Mouse (Mus musculus): ENCODE results near the gene Slc2a9. TPM values are rescaled to one million over a fixed set of nuclear protein-coding genes. Genes with fewer than 3 reads are reported as not detected.

Gene Slc2a9
- total RNA-seq (2021): 1 to 10 TPM in 1 of 2 experiments, under 1 TPM in 1; 0.70 to 1.1 TPM
- long read RNA-seq, experiment 1: 0 reads
- long read RNA-seq, experiment 2, partial matches to known transcripts: 0 of 1 reads
- long read RNA-seq, experiment 2, other reads (novel, unspliced or antisense): 1 of 1 reads

GRCm38 (mm10) chr5:38502992-38503391 is at the start of gene Slc2a9:
Slc2a9 (minus strand) TSS chr5:38503143.
- no peak for DNase-seq (ENCODE audit: low spot score in 2 of 2)

GRCm38 (mm10) chr5:38552615-38553014 is 49.7 kb upstream of the Slc2a9 start:
- no peak for DNase-seq (ENCODE audit: low spot score in 2 of 2)

- no peak for DNase-seq (ENCODE audit: low spot score in 2 of 2)
These were observed 47.4 kb upstream of the Slc2a9 start for GRCm38 (mm10) chr5:38550221-38550768.

- DNase-seq (ENCODE audit: low spot score in 2 of 2): no peak
These were observed 46.5 kb upstream of the Slc2a9 start for GRCm38 (mm10) chr5:38549461-38549909.

- DNase-seq (ENCODE audit: low spot score in 2 of 2): peak; percentile 82 to 85
These were observed 44.4 kb upstream of the Slc2a9 start for GRCm38 (mm10) chr5:38547375-38547774.

GRCm38 (mm10) chr5:38544423-38545415 is 41.8 kb upstream of the Slc2a9 start:
- no peak for DNase-seq (ENCODE audit: low spot score in 2 of 2)

GRCm38 (mm10) chr5:38543496-38544217 is 40.7 kb upstream of the Slc2a9 start:
- DNase-seq (ENCODE audit: low spot score in 2 of 2): no peak

GRCm38 (mm10) chr5:38541728-38542127 is 38.8 kb upstream of the Slc2a9 start:
- no peak for DNase-seq (ENCODE audit: low spot score in 2 of 2)

GRCm38 (mm10) chr5:38540898-38541297 is 38.0 kb upstream of the Slc2a9 start:
- no peak for DNase-seq (ENCODE audit: low spot score in 2 of 2)

- DNase-seq (ENCODE audit: low spot score in 2 of 2): no peak
These were observed 35.6 kb upstream of the Slc2a9 start for GRCm38 (mm10) chr5:38538508-38538907.

GRCm38 (mm10) chr5:38537845-38538244 is 34.9 kb upstream of the Slc2a9 start:
- no peak for DNase-seq (ENCODE audit: low spot score in 2 of 2)

GRCm38 (mm10) chr5:38536822-38537221 is 33.9 kb upstream of the Slc2a9 start:
- DNase-seq (ENCODE audit: low spot score in 2 of 2): no peak

- DNase-seq (ENCODE audit: low spot score in 2 of 2): peak; percentile 33 to 40
These were observed 29.1 kb upstream of the Slc2a9 start for GRCm38 (mm10) chr5:38532084-38532483.

- DNase-seq (ENCODE audit: low spot score in 2 of 2): no peak
These were observed 26.9 kb upstream of the Slc2a9 start for GRCm38 (mm10) chr5:38529724-38530428.

- DNase-seq (ENCODE audit: low spot score in 2 of 2): no peak
These were observed 20.0 kb upstream of the Slc2a9 start for GRCm38 (mm10) chr5:38522977-38523376.

GRCm38 (mm10) chr5:38520838-38521237 is 17.9 kb upstream of the Slc2a9 start:
- no peak for DNase-seq (ENCODE audit: low spot score in 2 of 2)

- peak; percentile 33 to 39 for DNase-seq (ENCODE audit: low spot score in 2 of 2)
These were observed 13.3 kb upstream of the Slc2a9 start for GRCm38 (mm10) chr5:38516267-38516666.

- no peak for DNase-seq (ENCODE audit: low spot score in 2 of 2)
These were observed 10.0 kb upstream of the Slc2a9 start for GRCm38 (mm10) chr5:38512991-38513390.

- no peak for DNase-seq (ENCODE audit: low spot score in 2 of 2)
These were observed 6.6 kb upstream of the Slc2a9 start for GRCm38 (mm10) chr5:38509568-38509967.

GRCm38 (mm10) chr5:38505435-38505765 is 2.5 kb upstream of the Slc2a9 start:
- DNase-seq (ENCODE audit: low spot score in 2 of 2): no peak
